Comparison of ENCODE assay signal across 8 mouse cellular contexts in genomic region chr13:95017916-95018315, GRCm38 (mm10). TPM values are rescaled to one million over a fixed set of nuclear protein-coding genes. Genes with fewer than 3 reads are reported as not detected.
DNase-seq lines count a peak whose midpoint lies in the region; ATAC-seq and TF ChIP-seq lines count a peak whose summit lies in the region.
"Had no signal": no experiment of that assay in that cellular context is flagged by ENCODE, and none has a peak within 500 bp of the region (broad histone marks: within the 10 kb centered on the region; RNA-seq: fewer than 3 reads in every experiment).

No protein-coding gene starts in this region.

- no peaks in the 10 kb centered on the region for H3K9me3 ChIP-seq in forebrain, embryonic 14.5 days (replicated peaks; ENCODE audit: control insufficient read depth, low read length)
- no peaks in the 10 kb centered on the region for H3K9me3 ChIP-seq in intestine, embryonic 14.5 days (ENCODE audit: control insufficient read depth, low read length)
- no peaks in the 10 kb centered on the region for H3K9me3 ChIP-seq in midbrain, embryonic 12.5 days
- H3K9me3 ChIP-seq: liver, embryonic 13.5 days had no signal

- DNase-seq in R1 (ENCODE audit: low read depth, low spot score), result peak; percentile 87
- peak; percentile 8 for DNase-seq in c-Kit-positive CD71-positive TER-119-negative erythroid progenitor cells, embryonic 14.5 days (ENCODE audit: low read depth)
- DNase-seq in forebrain, embryonic 14.5 days (ENCODE audit: low spot score), result peak; percentile 91
- DNase-seq in intestine, embryonic 14.5 days (ENCODE audit: low spot score), result peak; percentile 89
- peak; percentile 61 to 80 for DNase-seq in left cerebral cortex, postnatal 10 days (ENCODE audit: extremely low spot score in 1 of 2, low spot score in 2 of 2)
- DNase-seq: liver, embryonic 13.5 days had no signal

- H3K4me2 ChIP-seq in forebrain, embryonic 14.5 days (ENCODE audit: low read length), result no peak overlapping the region
- H3K4me2 ChIP-seq in intestine, embryonic 14.5 days (ENCODE audit: low read length), result no peak overlapping the region
- no peak overlapping the region; the same call in 1 of the 2 replicates for H3K4me2 ChIP-seq in midbrain, embryonic 12.5 days (replicated peaks)
- H3K4me2 ChIP-seq: liver, embryonic 13.5 days had no signal

- no peak for TF ChIP-seq POLR2A in small intestine, adult 2 months (IDR thresholded peaks at IDR 0.05; ENCODE audit: low read depth, low read length)

- H3K4me1 ChIP-seq in forebrain, embryonic 14.5 days (ENCODE audit: control insufficient read depth, insufficient read depth, low read length), result no peaks in the 10 kb centered on the region; the same call in 1 of the 2 replicates
- H3K4me1 ChIP-seq in intestine, embryonic 14.5 days (replicated peaks; ENCODE audit: control insufficient read depth, insufficient read depth, low read length), result peaks cover 2% of the 10 kb centered on the region; the same call in 1 of the 2 replicates
- H3K4me1 ChIP-seq in midbrain, embryonic 12.5 days, result peaks cover 11% of the 10 kb centered on the region
- H3K4me1 ChIP-seq in small intestine, adult 2 months (ENCODE audit: control insufficient read depth, insufficient read depth, insufficient read length, low read length), result peaks cover 10% of the 10 kb centered on the region; the same call in 1 of the 2 replicates
- H3K4me1 ChIP-seq: liver, embryonic 13.5 days had no signal

- H3K27me3 ChIP-seq in forebrain, embryonic 14.5 days (replicated peaks; ENCODE audit: control insufficient read depth, insufficient read depth, low read length), result no peaks in the 10 kb centered on the region
- no peaks in the 10 kb centered on the region for H3K27me3 ChIP-seq in intestine, embryonic 14.5 days (replicated peaks; ENCODE audit: control insufficient read depth, insufficient read depth, low read length)
- H3K27me3 ChIP-seq in midbrain, embryonic 12.5 days, result peaks cover 5% of the 10 kb centered on the region; the same call in 1 of the 2 replicates
- no peaks in the 10 kb centered on the region for H3K27me3 ChIP-seq in small intestine, adult 2 months (ENCODE audit: control insufficient read depth, insufficient read depth, low read length)
- H3K27me3 ChIP-seq: liver, embryonic 13.5 days had no signal

- TF ChIP-seq CTCF in small intestine, adult 2 months (IDR thresholded peaks at IDR 0.05; ENCODE audit: extremely low read depth, insufficient read length, insufficient replicate concordance, low read depth, low read length), result peak; percentile 79

- H3K27ac ChIP-seq in forebrain, embryonic 14.5 days (ENCODE audit: low read depth, low read length), result peak overlapping the region; percentile 35; the same call in 1 of the 2 replicates
- no peak overlapping the region for H3K27ac ChIP-seq in intestine, embryonic 14.5 days (ENCODE audit: low read depth)
- no peak overlapping the region for H3K27ac ChIP-seq in midbrain, embryonic 12.5 days (replicated peaks)
- H3K27ac ChIP-seq in small intestine, adult 2 months (ENCODE audit: insufficient read depth, low read depth, low read length), result no peak overlapping the region
- H3K27ac ChIP-seq: liver, embryonic 13.5 days had no signal

- ATAC-seq in forebrain, embryonic 14.5 days, result peak; percentile 82
- ATAC-seq in intestine, embryonic 14.5 days (replicated peaks; ENCODE audit: low FRiP score, low TSS enrichment, low read depth), result peak; percentile 49
- ATAC-seq in midbrain, embryonic 12.5 days (ENCODE audit: low FRiP score, low read depth), result peak; percentile 87

- intact Hi-C loops in left cerebral cortex, postnatal 10 days (cut with DNase I), result loop anchor here (5.0 kb wide), 2 partner anchors 269 to 329 kb away; no protein-coding TSS in a partner anchor

- H3K36me3 ChIP-seq in forebrain, embryonic 14.5 days (ENCODE audit: control insufficient read depth, insufficient read depth, low read length), result no peaks in the 10 kb centered on the region
- H3K36me3 ChIP-seq in intestine, embryonic 14.5 days (ENCODE audit: control insufficient read depth, insufficient read depth, low read length), result 0 out of 2 replicates have a peak, but pooled peaks cover 15% of the 10 kb centered on the region
- H3K36me3 ChIP-seq in midbrain, embryonic 12.5 days, result 0 out of 2 replicates have a peak, but pooled peaks cover 7% of the 10 kb centered on the region
- peaks cover 10% of the 10 kb centered on the region for H3K36me3 ChIP-seq in small intestine, adult 2 months (ENCODE audit: control insufficient read depth, insufficient read depth, low read length)
- H3K36me3 ChIP-seq: liver, embryonic 13.5 days had no signal

- peak overlapping the region; percentile 33; the same call in 1 of the 2 replicates for H3K9ac ChIP-seq in forebrain, embryonic 14.5 days (ENCODE audit: low read length)
- no peak overlapping the region for H3K9ac ChIP-seq in intestine, embryonic 14.5 days (ENCODE audit: low read length)
- H3K9ac ChIP-seq in midbrain, embryonic 12.5 days (replicated peaks), result peak overlapping the region; percentile 37; the same call in 1 of the 2 replicates
- H3K9ac ChIP-seq: liver, embryonic 13.5 days had no signal

- WGBS in forebrain, embryonic 14.5 days, result under 1% methylated on average over 9 of the region's 9 CpGs
- WGBS in intestine, embryonic 14.5 days, result 7% methylated on average over 9 of the region's 9 CpGs
- WGBS in midbrain, embryonic 12.5 days, result 3% methylated on average over 9 of the region's 9 CpGs
- WGBS in small intestine, adult 2 months, result 14% methylated on average over 9 of the region's 9 CpGs

- H3K4me3 ChIP-seq in forebrain, embryonic 14.5 days (ENCODE audit: low read depth, low read length), result no peak overlapping the region
- no peak overlapping the region for H3K4me3 ChIP-seq in intestine, embryonic 14.5 days (ENCODE audit: low read depth, low read length)
- H3K4me3 ChIP-seq in midbrain, embryonic 12.5 days, result no peak overlapping the region
- H3K4me3 ChIP-seq in small intestine, adult 2 months (ENCODE audit: low read depth, low read length), result no peak overlapping the region
- H3K4me3 ChIP-seq: liver, embryonic 13.5 days had no signal

RNA-seq across cellular contexts. Expression of gene Wdr41, which starts 41.8 kb away (rescaled TPM):
- polyA plus RNA-seq in forebrain, embryonic 14.5 days (2014; fragmentation: Nextera tagmentation; extraction: Ambion mirVana), result 21.9 and 23.3 TPM in 2 replicates
- 24.4 and 25.5 TPM in 2 replicates for polyA plus RNA-seq in intestine, embryonic 14.5 days (2014; fragmentation: Nextera tagmentation; extraction: Ambion mirVana)
- 10 to 100 TPM; 23.9 to 26.6 TPM for total RNA-seq in left cerebral cortex, postnatal 10 days (2021)
- 23.4 and 25.9 TPM in 2 replicates for polyA plus RNA-seq in midbrain, embryonic 12.5 days (2016; fragmentation: Nextera tagmentation; extraction: Ambion mirVana)
- polyA plus RNA-seq in small intestine, adult 2 months (2012; rRNA removed), result 3.4 and 5.9 TPM in 2 replicates

Comparison
In these comparisons a context has a peak if more than half of its experiments do, and no peak if none do; other contexts are left out.
1. DNase-seq: peak in every context shown above with its lines; median percentile 91 in forebrain, embryonic 14.5 days; 89 in intestine, embryonic 14.5 days; 87 in R1; 70 in left cerebral cortex, postnatal 10 days; 8 in c-Kit-positive CD71-positive TER-119-negative erythroid progenitor cells, embryonic 14.5 days.